Mouse (Mus musculus) bone marrow macrophage, adult 2 months (primary cell): ENCODE results near the gene Tlr12. TPM values are rescaled to one million over a fixed set of nuclear protein-coding genes. Genes with fewer than 3 reads are reported as not detected.
"Not testable (repeated sequence)": the region's sequence is repeated elsewhere in the genome, so short reads cannot be mapped to it uniquely, and the experiment has no call there.

Source experiments
- H3K27ac ChIP-seq: 2 replicates; pipeline ENCODE4 v1.5.1; 2012; ENCODE audit warnings: low read depth, low read length; ENCODE audit not compliant: insufficient read depth
- H3K4me1 ChIP-seq: 2 replicates; pipeline ENCODE4 v1.6.1; 2012; ENCODE audit warnings: low read length; ENCODE audit not compliant: control insufficient read depth, insufficient read depth
- H3K4me3 ChIP-seq: 2 replicates; pipeline ENCODE4 v1.5.1; 2012; ENCODE audit warnings: mild to moderate bottlenecking, low read length, moderate library complexity; ENCODE audit not compliant: insufficient read depth
- CTCF ChIP-seq: IDR thresholded peaks from 2 replicates; pipeline ENCODE4 v1.5.1; 2012; ENCODE audit warnings: low read depth, mild to moderate bottlenecking, low read length, moderate library complexity
- POLR2A ChIP-seq: IDR thresholded peaks from 2 replicates; pipeline ENCODE4 v1.6.1; 2012; ENCODE audit warnings: mild to moderate bottlenecking, low read depth, low read length, borderline replicate concordance
- polyA plus RNA-seq: library from polyadenylated mRNA; stranded (reverse); fragments of >200 nt; gene quantifications from 2 replicates; pipeline ENCODE4 v1.2.4, GENCODE M21; 2012; ENCODE audit not compliant: missing spikeins, insufficient read depth, insufficient read length

Gene Tlr12
- polyA plus RNA-seq: not detected in 2 replicates

DNA sequence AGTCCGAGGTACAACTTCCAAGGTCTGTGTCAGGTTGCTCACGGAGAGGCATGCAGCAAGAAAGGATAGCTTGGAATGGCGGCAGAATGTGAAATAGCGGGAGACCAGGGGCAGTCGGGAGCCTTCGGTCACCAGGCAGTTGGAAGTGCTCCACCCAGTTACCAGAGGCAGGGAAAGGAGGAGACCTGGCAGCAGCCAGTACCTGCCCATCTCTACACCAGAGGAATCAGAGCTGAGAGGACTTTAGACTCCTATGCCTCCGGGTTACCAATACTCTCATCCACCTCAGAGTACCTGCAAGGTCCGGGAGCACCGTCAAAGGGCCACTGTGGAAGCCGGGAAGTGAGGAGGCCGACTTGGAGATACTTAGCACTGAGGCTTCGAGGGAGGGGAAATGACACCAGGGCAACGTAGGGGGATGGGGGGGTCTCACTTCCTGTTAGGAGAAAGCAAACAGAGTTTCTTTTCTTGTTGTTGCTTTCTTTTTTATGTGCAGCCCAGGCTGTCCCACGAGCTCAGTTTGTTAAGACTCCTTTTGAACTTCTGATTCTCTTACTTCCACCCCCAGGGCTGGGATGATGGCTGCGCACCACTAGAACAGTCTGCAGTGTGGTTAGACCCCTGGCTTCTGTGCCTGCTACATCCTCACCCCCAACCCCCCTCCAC is at the start of gene Tlr12:
TSS of gene Tlr12 (minus strand) at position 374 of the 666 bp plus-strand sequence.
- H3K4me1 ChIP-seq: peaks cover 12% of the 10 kb centered on the region
- no peak within 1 kb of the TSS for H3K4me3 ChIP-seq
- TF ChIP-seq POLR2A (no peak), CTCF (no peak)
- no peak within 1 kb of the TSS for H3K27ac ChIP-seq

DNA sequence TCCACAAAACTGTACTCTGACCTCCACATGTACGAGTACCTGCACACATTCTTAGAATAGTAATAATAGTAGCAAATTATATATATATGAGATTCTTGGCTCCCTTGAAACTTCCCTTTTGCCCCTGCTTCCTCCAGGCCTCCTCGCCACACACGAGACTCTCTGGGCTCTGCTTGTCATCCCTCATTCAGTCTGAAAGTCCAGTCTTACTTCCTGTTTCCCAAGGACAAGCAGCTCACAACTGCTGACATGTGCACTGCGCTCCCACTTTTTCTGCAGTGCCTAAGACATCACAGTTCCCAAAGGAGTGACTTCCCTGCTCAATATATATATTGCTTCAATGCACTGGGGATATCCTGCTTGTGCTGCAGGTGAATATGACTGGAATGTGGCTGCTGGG is 48.8 kb upstream of the Tlr12 start:
- Histone ChIP-seq H3K27ac (peak overlapping the region; percentile 90), H3K4me1 (peaks cover 51% of the 10 kb centered on the region)

DNA sequence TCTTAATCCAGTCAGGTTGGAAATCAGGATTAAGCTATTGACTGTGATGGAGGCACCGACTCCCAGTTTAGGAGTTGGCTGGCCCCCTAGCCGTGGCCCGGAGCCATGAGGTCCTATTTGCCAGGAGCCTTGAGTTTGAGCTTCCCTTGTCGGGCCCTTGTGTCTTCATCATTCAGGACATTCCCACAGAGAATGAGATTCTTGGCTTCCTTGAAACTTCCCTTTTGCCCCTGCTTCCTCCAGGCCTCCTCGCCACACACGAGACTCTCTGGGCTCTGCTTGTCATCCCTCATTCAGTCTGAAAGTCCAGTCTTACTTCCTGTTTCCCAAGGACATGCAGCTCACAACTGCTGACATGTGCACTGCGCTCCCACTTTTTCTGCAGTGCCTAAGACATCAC is 47.9 kb upstream of the Tlr12 start:
- Histone ChIP-seq H3K27ac (peak overlapping the region; percentile 90), H3K4me1 (peaks cover 55% of the 10 kb centered on the region)
- not testable (repeated sequence) for H3K4me3 ChIP-seq

More for the DNA sequence above, 48.8 kb upstream of the Tlr12 start:
- peak overlapping the region; percentile 20; the same call in 1 of the 2 replicates for H3K4me3 ChIP-seq

GRCm38 (mm10) chr4:128664002-128664401 is 45.6 kb upstream of the Tlr12 start:
- H3K27ac ChIP-seq: no peak overlapping the region

GRCm38 (mm10) chr4:128661063-128661462 is 42.6 kb upstream of the Tlr12 start:
- H3K4me3 ChIP-seq: no peak overlapping the region
- TF ChIP-seq POLR2A (no peak), CTCF (no peak)
- peaks cover 44% of the 10 kb centered on the region for H3K4me1 ChIP-seq
- no peak overlapping the region for H3K27ac ChIP-seq

More at GRCm38 (mm10) chr4:128664002-128664401, 45.6 kb upstream of the Tlr12 start:
- TF ChIP-seq CTCF (no peak), POLR2A (no peak)
- Histone ChIP-seq H3K4me3 (no peak overlapping the region), H3K4me1 (peaks cover 52% of the 10 kb centered on the region)

DNA sequence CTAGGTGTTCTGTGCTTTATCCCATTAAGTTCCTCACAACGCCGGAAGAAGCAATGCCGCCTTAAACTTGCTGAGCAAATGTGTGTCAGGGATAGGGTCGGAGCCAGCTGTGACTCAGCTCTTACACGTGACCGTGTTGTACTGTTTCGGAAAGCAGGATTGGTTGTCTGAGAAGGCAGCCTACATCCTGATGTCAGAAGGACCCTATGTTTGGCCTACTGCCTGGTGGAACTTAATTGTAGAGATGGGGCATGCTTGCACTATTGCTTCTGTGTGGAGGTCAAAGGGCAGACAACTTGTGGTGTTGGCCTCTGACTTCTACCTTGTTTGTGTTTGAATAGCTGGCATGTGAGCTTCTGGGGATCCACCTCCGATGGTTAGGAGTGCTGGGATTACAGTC is 41.8 kb upstream of the Tlr12 start:
- Histone ChIP-seq H3K27ac (no peak overlapping the region), H3K4me1 (peaks cover 39% of the 10 kb centered on the region), H3K4me3 (no peak overlapping the region)
- no peak for TF ChIP-seq CTCF
- no peak for TF ChIP-seq POLR2A

DNA sequence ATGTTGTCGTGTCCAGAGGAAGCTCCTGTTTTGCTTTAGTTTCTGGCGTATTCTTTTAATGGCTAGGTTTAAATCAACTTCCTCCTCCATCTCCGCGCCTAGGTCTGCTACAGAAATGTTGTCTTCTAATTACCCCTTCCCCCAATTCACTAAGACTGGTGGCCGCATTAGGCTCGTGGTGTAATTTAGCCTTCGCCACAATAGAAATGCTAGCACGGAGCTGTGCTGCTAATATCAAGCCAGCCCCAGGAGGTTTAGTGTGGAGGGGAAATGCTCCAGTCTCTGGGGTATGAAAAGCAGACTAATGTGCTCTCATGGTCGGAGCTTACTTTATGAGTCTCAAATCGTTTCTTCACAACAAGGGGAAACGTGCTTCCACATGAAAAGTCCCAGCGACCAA is 37.0 kb upstream of the Tlr12 start:
- Histone ChIP-seq H3K4me3 (peak overlapping the region; percentile 87), H3K4me1 (peaks cover 14% of the 10 kb centered on the region), H3K27ac (no peak overlapping the region)
- TF ChIP-seq CTCF: no peak
- TF ChIP-seq POLR2A: no peak

DNA sequence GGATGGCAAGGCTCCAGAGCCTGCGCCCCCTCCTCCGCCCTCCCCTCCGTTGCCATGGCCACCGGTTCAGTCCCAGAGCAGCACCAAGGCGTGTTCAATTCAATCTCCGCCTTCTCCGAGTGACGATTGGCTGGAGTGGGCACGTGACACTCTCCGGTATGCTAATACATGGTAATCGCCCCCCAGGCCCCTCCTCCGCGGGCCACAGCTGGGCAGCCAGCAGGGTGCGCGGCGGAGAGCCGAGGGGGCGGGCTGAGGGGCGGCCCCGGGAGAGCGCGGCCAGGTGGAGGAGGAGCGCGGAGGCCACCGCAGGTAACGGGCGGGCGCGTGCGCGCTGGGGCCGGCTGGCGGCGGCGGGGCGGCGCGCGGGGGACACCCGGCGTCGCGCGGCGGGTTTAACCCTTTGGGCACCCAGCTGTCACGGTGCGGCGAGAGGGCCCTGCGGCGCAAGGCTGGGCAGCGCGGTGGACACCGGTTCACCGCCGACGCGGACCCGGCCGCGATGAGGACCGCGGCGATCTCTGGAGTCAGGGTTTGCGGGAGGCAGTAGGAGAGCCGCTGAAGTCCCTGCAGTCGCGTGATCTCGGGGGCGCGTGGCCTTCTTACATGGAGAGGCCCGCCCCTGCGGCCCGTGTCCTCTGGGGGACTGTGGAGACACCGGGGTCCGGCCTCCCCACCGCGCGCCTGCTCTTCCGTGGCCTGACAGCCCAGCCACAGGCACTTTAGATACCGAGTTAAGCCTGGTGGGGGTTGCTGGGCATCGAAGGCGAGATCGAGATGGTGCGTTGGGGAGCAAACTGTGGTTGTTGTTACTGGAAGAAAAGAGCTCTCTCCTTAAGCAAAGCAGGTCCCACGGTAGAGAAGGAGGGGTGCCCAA is 36.3 kb upstream of the Tlr12 start, which contains the start of gene Phc2:
TSS of gene Phc2 (plus strand) at position 198 of the 877 bp plus-strand sequence.
- H3K27ac ChIP-seq: no peak within 1 kb of the TSS

DNA sequence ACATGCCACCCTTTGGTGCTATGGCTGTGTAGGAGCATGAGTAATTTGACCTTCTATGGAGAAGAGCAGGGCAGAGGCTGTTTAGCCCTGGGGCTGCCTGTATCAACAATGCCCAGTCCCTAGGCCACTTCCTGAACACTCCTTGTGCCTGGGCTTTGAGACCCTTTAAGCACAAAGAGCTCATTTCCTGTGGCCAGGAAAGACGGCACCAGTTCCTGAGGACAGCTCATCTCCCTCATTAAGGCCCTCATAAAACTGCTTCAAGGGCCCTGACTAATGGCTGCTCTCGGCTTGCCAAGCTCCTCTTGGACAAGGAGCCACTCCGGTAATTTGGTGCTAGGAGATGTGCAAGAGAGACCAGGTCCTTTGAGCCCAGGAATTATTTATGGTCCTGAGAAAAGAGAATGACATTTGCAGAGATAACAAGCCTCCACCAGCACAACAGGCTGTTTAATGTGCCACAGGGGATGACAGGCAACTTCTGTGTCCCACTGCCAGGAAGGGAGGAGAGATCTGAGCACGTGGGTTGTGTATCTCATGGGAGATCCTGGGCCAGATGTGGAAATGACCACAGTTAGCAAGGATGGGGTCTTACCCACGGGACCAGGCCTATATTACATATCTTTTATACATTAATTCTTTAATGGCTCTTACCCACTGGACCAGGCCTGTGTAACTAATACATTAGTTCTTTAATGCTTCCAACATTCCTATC is 34.3 kb upstream of the Tlr12 start:
- Histone ChIP-seq H3K4me3 (no peak overlapping the region), H3K4me1 (peaks cover 9% of the 10 kb centered on the region), H3K27ac (no peak overlapping the region)
- TF ChIP-seq CTCF: no peak
- TF ChIP-seq POLR2A: no peak

More for the DNA sequence above, 36.3 kb upstream of the Tlr12 start, which contains the start of gene Phc2:
- H3K4me3 ChIP-seq: peak within 1 kb of the TSS; percentile 87
- H3K4me1 ChIP-seq: peaks cover 9% of the 10 kb centered on the region
- no peak for TF ChIP-seq CTCF
- no peak for TF ChIP-seq POLR2A

- TF ChIP-seq POLR2A (no peak), CTCF (no peak)
- Histone ChIP-seq H3K4me3 (no peak overlapping the region), H3K4me1 (peaks cover 2% of the 10 kb centered on the region; the same call in 1 of the 2 replicates), H3K27ac (no peak overlapping the region)
Observed at GRCm38 (mm10) chr4:128651530-128651929, 33.1 kb upstream of the Tlr12 start.
